Mouse (Mus musculus): Measurements from ENCODE around the gene Asdurf. TPM values are rescaled to one million over a fixed set of nuclear protein-coding genes. Genes with fewer than 3 reads are reported as not detected.

Gene Asdurf
- polyA plus RNA-seq, 1 experiment from 2014 or later: not detected

DNA sequence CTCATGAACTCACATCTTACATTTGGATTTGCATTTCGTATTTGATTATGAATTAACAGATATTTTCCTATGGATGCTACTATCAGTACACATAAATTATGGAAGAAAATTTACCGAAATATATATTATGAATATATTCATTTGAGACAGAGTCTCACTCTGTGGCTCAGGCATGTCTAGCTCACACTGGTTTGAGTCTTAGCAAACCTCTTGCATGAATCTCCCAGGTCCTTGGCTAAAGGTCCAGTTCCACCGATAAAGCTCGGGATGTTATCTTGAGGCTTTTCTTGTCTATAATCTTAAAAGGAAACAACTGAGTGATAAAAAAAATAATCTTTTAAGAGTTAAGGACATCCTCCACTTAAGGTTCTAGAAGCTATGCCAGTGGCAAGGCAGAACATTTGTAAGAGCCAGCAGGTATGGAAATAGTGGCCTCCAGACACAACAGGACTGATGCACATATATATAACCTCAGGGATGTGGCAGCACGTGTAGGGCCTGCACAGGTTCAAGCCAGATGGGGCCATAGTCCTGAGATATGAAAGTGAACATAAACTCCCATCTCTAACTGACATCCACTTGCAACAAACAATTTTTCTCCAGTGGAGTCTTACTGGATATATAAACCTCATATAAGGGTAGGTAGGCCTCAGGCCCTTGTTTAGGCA lies 27.5 kb downstream of the Asdurf start:
- Histone ChIP-seq H3K27ac (replicated peaks) (no peak overlapping the region), H3K9ac (no peak overlapping the region), H3K36me3 (peaks cover 47% of the 10 kb centered on the region), H3K9me3 (no peaks in the 10 kb centered on the region), H3K4me3 (no peak overlapping the region), H3K27me3 (replicated peaks) (no peaks in the 10 kb centered on the region), H3K4me1 (no peaks in the 10 kb centered on the region), H3K4me2 (no peak overlapping the region)
- no peak for ATAC-seq (ENCODE audit: extremely low read depth, insufficient number of reproducible peaks, low FRiP score, low TSS enrichment)
- 72% methylated on average over 5 of the region's 5 CpGs for WGBS

DNA sequence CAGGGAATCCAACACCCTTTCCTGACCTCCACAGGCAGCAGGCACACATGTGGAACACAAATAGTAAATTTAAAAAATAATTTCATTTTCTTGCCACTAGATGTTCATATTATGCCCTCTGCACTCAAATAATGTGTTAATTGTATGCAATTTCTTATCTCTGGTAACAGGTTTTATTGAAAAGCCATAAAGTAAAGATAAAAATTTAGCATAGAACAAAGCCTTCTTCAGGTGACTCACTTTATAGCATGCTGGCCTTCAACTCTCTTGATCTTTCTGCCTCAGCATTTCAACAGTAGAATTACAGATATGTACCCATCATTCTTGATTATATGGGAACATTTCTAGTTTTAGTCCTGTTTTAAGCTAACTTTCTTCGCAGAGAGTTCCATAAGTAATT lies 28.1 kb downstream of the Asdurf start:
- WGBS: 95% methylated on average over 1 of the region's 1 CpGs
- no peak for ATAC-seq (ENCODE audit: extremely low read depth, insufficient number of reproducible peaks, low FRiP score, low TSS enrichment)
- Histone ChIP-seq H3K9ac (no peak overlapping the region), H3K4me2 (no peak overlapping the region), H3K4me3 (no peak overlapping the region), H3K4me1 (no peaks in the 10 kb centered on the region), H3K36me3 (peaks cover 54% of the 10 kb centered on the region), H3K27me3 (replicated peaks) (no peaks in the 10 kb centered on the region), H3K27ac (replicated peaks) (no peak overlapping the region), H3K9me3 (no peaks in the 10 kb centered on the region)

DNA sequence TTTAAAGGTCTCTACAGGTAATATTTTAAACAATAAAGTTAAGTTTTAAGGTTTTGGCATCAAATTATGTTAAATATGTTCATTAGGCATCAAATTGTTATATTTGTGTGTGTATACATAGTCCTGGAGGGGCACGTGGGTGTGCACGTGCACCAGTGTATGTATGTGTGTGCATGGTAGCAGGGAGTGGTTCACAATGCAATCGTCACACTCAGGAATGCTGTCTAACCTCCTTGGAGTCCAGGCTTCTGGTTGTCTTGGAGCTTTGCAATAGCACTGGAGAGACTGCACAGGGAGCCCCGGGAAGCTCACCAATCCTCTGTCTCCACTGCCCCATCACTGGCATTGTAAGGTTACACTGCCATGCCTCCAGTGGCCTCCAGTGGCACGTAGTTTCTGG lies 29.2 kb downstream of the Asdurf start:
- Histone ChIP-seq H3K36me3 (peaks cover 63% of the 10 kb centered on the region), H3K27me3 (replicated peaks) (no peaks in the 10 kb centered on the region), H3K9me3 (no peaks in the 10 kb centered on the region), H3K4me3 (no peak overlapping the region), H3K27ac (replicated peaks) (no peak overlapping the region), H3K4me2 (no peak overlapping the region), H3K4me1 (no peaks in the 10 kb centered on the region), H3K9ac (no peak overlapping the region)
- no peak for ATAC-seq (ENCODE audit: extremely low read depth, insufficient number of reproducible peaks, low FRiP score, low TSS enrichment)
- 89% methylated on average over 5 of the region's 5 CpGs for WGBS

DNA sequence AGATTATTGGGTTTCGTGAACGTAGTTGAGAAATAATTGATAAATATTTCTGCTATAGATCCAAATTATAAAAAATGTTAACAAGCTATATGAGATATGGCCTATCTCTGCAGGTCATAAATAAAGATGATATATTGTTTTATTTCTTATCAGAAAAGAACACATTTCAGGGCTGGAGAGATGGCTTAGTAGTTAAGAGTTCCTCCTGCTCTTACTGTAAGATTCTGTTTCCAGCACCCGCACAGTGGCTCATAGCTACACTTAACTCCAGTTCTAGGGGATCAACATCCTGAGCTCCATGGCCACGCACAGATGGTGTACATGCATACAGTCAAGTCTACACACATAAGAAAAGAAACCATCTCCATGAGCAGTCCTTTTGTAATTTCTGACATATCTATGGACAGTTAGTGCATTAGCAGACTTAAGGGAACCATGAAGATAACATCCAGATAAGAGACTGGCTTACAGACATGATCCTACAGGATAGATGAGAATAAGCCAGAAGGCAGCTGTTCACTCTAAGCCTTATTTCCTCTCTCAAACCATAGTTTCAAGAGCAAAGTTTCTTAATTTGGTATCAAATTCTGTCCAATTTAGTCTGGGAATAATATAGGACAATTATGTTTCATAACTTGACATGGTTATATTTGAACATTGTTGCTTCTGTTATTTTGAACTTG lies 30.6 kb downstream of the Asdurf start:
- Histone ChIP-seq H3K27ac (replicated peaks) (no peak overlapping the region), H3K36me3 (peaks cover 76% of the 10 kb centered on the region)
- ATAC-seq (ENCODE audit: extremely low read depth, insufficient number of reproducible peaks, low FRiP score, low TSS enrichment): no peak

DNA sequence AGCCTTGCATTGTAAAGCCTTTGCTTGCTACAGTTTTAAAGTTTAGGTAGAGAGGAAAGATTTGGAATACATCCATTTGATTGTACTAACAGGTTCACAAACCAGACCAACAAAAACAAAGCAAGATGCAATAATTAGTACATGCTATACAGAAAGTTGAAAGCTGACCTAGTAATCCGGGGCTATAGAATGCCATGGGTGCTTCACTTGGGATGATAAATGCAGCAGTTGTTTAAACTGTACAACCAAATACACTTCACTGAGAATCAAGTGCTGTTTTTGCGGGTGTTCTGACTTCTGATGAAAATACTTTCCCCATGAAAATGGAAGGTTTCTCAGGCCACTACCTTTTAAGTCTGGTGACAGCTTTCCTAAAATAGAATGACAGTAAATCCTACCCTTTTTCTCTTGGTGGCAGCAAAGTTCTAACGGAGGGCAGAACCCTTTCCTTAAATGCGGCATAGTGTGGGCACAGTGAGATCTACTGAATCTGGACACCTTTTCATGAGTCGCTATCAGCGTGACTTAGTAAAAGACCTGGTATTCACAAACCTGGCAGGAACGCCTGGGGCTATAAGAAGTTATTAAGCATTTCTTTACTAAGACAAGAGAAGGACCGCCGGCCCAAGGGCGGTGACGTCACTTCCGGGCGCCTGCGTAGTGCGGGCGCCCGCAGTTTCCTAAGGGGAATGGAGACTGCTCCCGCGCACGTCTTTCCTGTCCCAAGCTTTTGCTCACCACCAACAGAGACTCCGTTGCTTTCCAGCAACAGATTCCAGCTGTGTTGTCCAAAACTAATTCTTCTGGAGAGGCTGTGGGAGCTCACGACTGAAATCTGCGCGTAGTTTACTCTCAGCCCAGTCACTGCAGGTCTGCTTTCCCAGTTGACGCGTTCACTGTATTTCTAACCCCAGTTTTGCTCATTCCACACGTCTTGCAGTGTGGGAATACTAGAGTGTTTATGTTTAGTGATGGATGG lies 39.1 kb downstream of the Asdurf start, which contains the start of gene Osgepl1:
TSS of gene Osgepl1 (plus strand) at position 636 of the 979 bp plus-strand sequence.
- 2% methylated on average over 27 of the region's 27 CpGs for WGBS
- Histone ChIP-seq H3K4me1 (peaks cover 14% of the 10 kb centered on the region), H3K4me3 (peak within 1 kb of the TSS; percentile 68), H3K27me3 (replicated peaks) (no peaks in the 10 kb centered on the region), H3K9me3 (no peaks in the 10 kb centered on the region), H3K36me3 (peaks cover 39% of the 10 kb centered on the region), H3K27ac (replicated peaks) (peak within 1 kb of the TSS; percentile 91), H3K4me2 (peak within 1 kb of the TSS; percentile 77), H3K9ac (peak within 1 kb of the TSS; percentile 89)
- peak; percentile 82 for ATAC-seq (ENCODE audit: extremely low read depth, insufficient number of reproducible peaks, low FRiP score, low TSS enrichment)

More for the DNA sequence above, 30.6 kb downstream of the Asdurf start:
- H3K4me2 ChIP-seq: no peak overlapping the region
- no peak overlapping the region for H3K4me3 ChIP-seq
- H3K9ac ChIP-seq: no peak overlapping the region
- 93% methylated on average over 4 of the region's 4 CpGs for WGBS
- no peaks in the 10 kb centered on the region for H3K4me1 ChIP-seq
- no peaks in the 10 kb centered on the region for H3K9me3 ChIP-seq
- no peaks in the 10 kb centered on the region for H3K27me3 ChIP-seq (replicated peaks)

DNA sequence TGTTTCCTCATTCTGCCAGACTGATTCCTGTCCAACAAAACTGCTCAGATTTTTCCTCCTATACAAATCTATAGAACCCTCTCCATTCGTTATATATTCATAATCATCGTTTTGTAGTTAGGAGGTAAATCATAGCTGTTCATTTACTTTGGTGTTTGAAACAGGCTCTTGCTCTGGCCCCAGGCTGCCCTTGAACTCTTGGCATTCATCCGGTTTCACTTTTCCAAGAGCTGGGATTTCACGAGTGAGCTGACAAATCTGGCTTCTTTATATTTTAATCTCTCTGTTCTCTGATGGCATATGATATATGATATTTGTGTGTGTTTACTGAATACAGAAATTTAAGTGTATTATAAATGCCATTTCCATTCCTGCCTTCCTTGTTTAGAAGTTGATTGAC lies 51.9 kb downstream of the Asdurf start:
- peaks cover 20% of the 10 kb centered on the region for H3K36me3 ChIP-seq
- H3K27me3 ChIP-seq (replicated peaks): no peaks in the 10 kb centered on the region
- no peak for ATAC-seq (ENCODE audit: extremely low read depth, insufficient number of reproducible peaks, low FRiP score, low TSS enrichment)
- no peaks in the 10 kb centered on the region for H3K9me3 ChIP-seq
- 79% methylated on average over 4 of the region's 4 CpGs for WGBS
- H3K4me1 ChIP-seq: peaks cover 14% of the 10 kb centered on the region
- H3K27ac ChIP-seq (replicated peaks): no peak overlapping the region
- no peak overlapping the region for H3K4me3 ChIP-seq
- no peak overlapping the region for H3K4me2 ChIP-seq
- no peak overlapping the region for H3K9ac ChIP-seq

Other genes with a start within 250 kb of the Asdurf start
- not detected in 2 replicates for gene 1700019A02Rik, start 165.0 kb downstream of the Asdurf start, polyA plus RNA-seq (2015; fragmentation: Nextera tagmentation; extraction: Ambion mirVana)
- gene Pms1, start 55.6 kb downstream of the Asdurf start, polyA plus RNA-seq (2015; fragmentation: Nextera tagmentation; extraction: Ambion mirVana): 9.0 and 10.2 TPM in 2 replicates
- 33.7 and 38.4 TPM in 2 replicates for gene Ormdl1, start 55.5 kb downstream of the Asdurf start, polyA plus RNA-seq (2015; fragmentation: Nextera tagmentation; extraction: Ambion mirVana)
- gene Gm28778, start 55.5 kb downstream of the Asdurf start, polyA plus RNA-seq (2015; fragmentation: Nextera tagmentation; extraction: Ambion mirVana): not detected in 2 replicates
- gene Osgepl1, start 39.0 kb downstream of the Asdurf start, polyA plus RNA-seq (2015; fragmentation: Nextera tagmentation; extraction: Ambion mirVana): 24.6 and 26.6 TPM in 2 replicates
- 0.38 and 0.56 TPM in 2 replicates for gene Gm28551, start within 50 bp of the Asdurf start, polyA plus RNA-seq (2015; fragmentation: Nextera tagmentation; extraction: Ambion mirVana)
- gene Asnsd1, start 133 bp upstream of the Asdurf start, polyA plus RNA-seq (2015; fragmentation: Nextera tagmentation; extraction: Ambion mirVana): 60.0 and 66.2 TPM in 2 replicates